Mouse (Mus musculus): ENCODE measurements around the gene Armc12. TPM values are rescaled to one million over a fixed set of nuclear protein-coding genes. Genes with fewer than 3 reads are reported as not detected.

Gene Armc12
- polyA plus RNA-seq, 1 experiment from 2014 or later, result not detected

GRCm38 (mm10) chr17:28517956-28518614, 12.5 kb upstream of the Armc12 start:
- peak; percentile 72 for DNase-seq (ENCODE audit: low spot score)
- WGBS, result 1% methylated on average over 35 of the region's 46 CpGs
- Histone ChIP-seq H3K4me2 (replicated peaks) (peak overlapping the region; percentile 64), H3K9ac (peak overlapping the region; percentile 58), H3K27me3 (ENCODE audit: control insufficient read depth, insufficient read depth, low read length) (peaks cover 16% of the 10 kb centered on the region; the same call in 1 of the 2 replicates), H3K4me1 (replicated peaks; ENCODE audit: control insufficient read depth, insufficient read depth, low read length) (peaks cover 8% of the 10 kb centered on the region; the same call in 1 of the 2 replicates), H3K36me3 (replicated peaks; ENCODE audit: control insufficient read depth, insufficient read depth) (no peaks in the 10 kb centered on the region), H3K27ac (peak overlapping the region; percentile 14; the same call in 1 of the 2 replicates), H3K9me3 (ENCODE audit: control insufficient read depth, low read length) (no peaks in the 10 kb centered on the region), H3K4me3 (replicated peaks; ENCODE audit: low read length) (peak overlapping the region; percentile 39)
- peak; percentile 76 for ATAC-seq (ENCODE audit: low FRiP score)

- ATAC-seq (ENCODE audit: low FRiP score), result no peak
- Histone ChIP-seq H3K4me3 (replicated peaks; ENCODE audit: low read length) (peak overlapping the region; percentile 39), H3K36me3 (replicated peaks; ENCODE audit: control insufficient read depth, insufficient read depth) (no peaks in the 10 kb centered on the region), H3K9ac (peak overlapping the region; percentile 58), H3K4me2 (replicated peaks) (peak overlapping the region; percentile 64), H3K4me1 (replicated peaks; ENCODE audit: control insufficient read depth, insufficient read depth, low read length) (peaks cover 8% of the 10 kb centered on the region; the same call in 1 of the 2 replicates), H3K9me3 (ENCODE audit: control insufficient read depth, low read length) (no peaks in the 10 kb centered on the region), H3K27me3 (ENCODE audit: control insufficient read depth, insufficient read depth, low read length) (peaks cover 16% of the 10 kb centered on the region; the same call in 1 of the 2 replicates), H3K27ac (no peak overlapping the region)
- no peak for DNase-seq (ENCODE audit: low spot score)
- 23% methylated on average over 8 of the region's 8 CpGs for WGBS
Observed at GRCm38 (mm10) chr17:28518615-28519071, 12.0 kb upstream of the Armc12 start.

GRCm38 (mm10) chr17:28519827-28520226, 10.8 kb upstream of the Armc12 start:
- no peak overlapping the region for H3K4me2 ChIP-seq (replicated peaks)
- peaks cover 16% of the 10 kb centered on the region; the same call in 1 of the 2 replicates for H3K27me3 ChIP-seq (ENCODE audit: control insufficient read depth, insufficient read depth, low read length)
- no peak for DNase-seq (ENCODE audit: low spot score)
- ATAC-seq (ENCODE audit: low FRiP score), result no peak
- no peak overlapping the region for H3K4me3 ChIP-seq (replicated peaks; ENCODE audit: low read length)
- H3K9me3 ChIP-seq (ENCODE audit: control insufficient read depth, low read length), result no peaks in the 10 kb centered on the region
- H3K36me3 ChIP-seq (replicated peaks; ENCODE audit: control insufficient read depth, insufficient read depth), result no peaks in the 10 kb centered on the region
- WGBS, result 90% methylated on average over 3 of the region's 3 CpGs
- H3K27ac ChIP-seq, result no peak overlapping the region
- H3K9ac ChIP-seq, result no peak overlapping the region
- peaks cover 8% of the 10 kb centered on the region; the same call in 1 of the 2 replicates for H3K4me1 ChIP-seq (replicated peaks; ENCODE audit: control insufficient read depth, insufficient read depth, low read length)

GRCm38 (mm10) chr17:28520561-28520960, 10.0 kb upstream of the Armc12 start:
- H3K9ac ChIP-seq, result no peak overlapping the region
- no peak overlapping the region for H3K27ac ChIP-seq
- H3K9me3 ChIP-seq (ENCODE audit: control insufficient read depth, low read length), result no peaks in the 10 kb centered on the region
- H3K36me3 ChIP-seq (replicated peaks; ENCODE audit: control insufficient read depth, insufficient read depth), result no peaks in the 10 kb centered on the region
- no peak for DNase-seq (ENCODE audit: low spot score)
- 78% methylated on average over 4 of the region's 4 CpGs for WGBS
- no peak overlapping the region for H3K4me3 ChIP-seq (replicated peaks; ENCODE audit: low read length)
- no peak overlapping the region for H3K4me2 ChIP-seq (replicated peaks)
- ATAC-seq (ENCODE audit: low FRiP score), result no peak
- peaks cover 8% of the 10 kb centered on the region; the same call in 1 of the 2 replicates for H3K4me1 ChIP-seq (replicated peaks; ENCODE audit: control insufficient read depth, insufficient read depth, low read length)
- peaks cover 16% of the 10 kb centered on the region; the same call in 1 of the 2 replicates for H3K27me3 ChIP-seq (ENCODE audit: control insufficient read depth, insufficient read depth, low read length)

GRCm38 (mm10) chr17:28521071-28521726, 9.4 kb upstream of the Armc12 start:
- Histone ChIP-seq H3K4me3 (replicated peaks; ENCODE audit: low read length) (no peak overlapping the region), H3K9ac (no peak overlapping the region), H3K27ac (no peak overlapping the region), H3K9me3 (ENCODE audit: control insufficient read depth, low read length) (no peaks in the 10 kb centered on the region), H3K4me2 (replicated peaks) (no peak overlapping the region), H3K27me3 (ENCODE audit: control insufficient read depth, insufficient read depth, low read length) (peaks cover 16% of the 10 kb centered on the region; the same call in 1 of the 2 replicates), H3K36me3 (replicated peaks; ENCODE audit: control insufficient read depth, insufficient read depth) (no peaks in the 10 kb centered on the region), H3K4me1 (replicated peaks; ENCODE audit: control insufficient read depth, insufficient read depth, low read length) (peaks cover 8% of the 10 kb centered on the region; the same call in 1 of the 2 replicates)
- DNase-seq (ENCODE audit: low spot score) (no peak), ATAC-seq (ENCODE audit: low FRiP score) (no peak)
- 72% methylated on average over 5 of the region's 5 CpGs for WGBS

- H3K36me3 ChIP-seq (replicated peaks; ENCODE audit: control insufficient read depth, insufficient read depth), result no peaks in the 10 kb centered on the region
- H3K9me3 ChIP-seq (ENCODE audit: control insufficient read depth, low read length), result no peaks in the 10 kb centered on the region
- peaks cover 16% of the 10 kb centered on the region; the same call in 1 of the 2 replicates for H3K27me3 ChIP-seq (ENCODE audit: control insufficient read depth, insufficient read depth, low read length)
- H3K9ac ChIP-seq, result peak overlapping the region; percentile 89
- H3K4me3 ChIP-seq (replicated peaks; ENCODE audit: low read length), result peak overlapping the region; percentile 64
- DNase-seq (ENCODE audit: low spot score) (no peak), ATAC-seq (ENCODE audit: low FRiP score) (no peak)
- H3K27ac ChIP-seq, result peak overlapping the region; percentile 34; the same call in 1 of the 2 replicates
- H3K4me1 ChIP-seq (replicated peaks; ENCODE audit: control insufficient read depth, insufficient read depth, low read length), result peaks cover 8% of the 10 kb centered on the region; the same call in 1 of the 2 replicates
- WGBS, result 34% methylated on average over 6 of the region's 6 CpGs
- H3K4me2 ChIP-seq (replicated peaks), result peak overlapping the region; percentile 86
Observed at GRCm38 (mm10) chr17:28521920-28522319, 8.7 kb upstream of the Armc12 start.

GRCm38 (mm10) chr17:28522623-28523354, 7.8 kb upstream of the Armc12 start:
- Histone ChIP-seq H3K27me3 (ENCODE audit: control insufficient read depth, insufficient read depth, low read length) (peaks cover 16% of the 10 kb centered on the region; the same call in 1 of the 2 replicates), H3K9me3 (ENCODE audit: control insufficient read depth, low read length) (no peaks in the 10 kb centered on the region), H3K4me2 (replicated peaks) (peak overlapping the region; percentile 86), H3K27ac (peak overlapping the region; percentile 91), H3K4me1 (replicated peaks; ENCODE audit: control insufficient read depth, insufficient read depth, low read length) (peaks cover 8% of the 10 kb centered on the region; the same call in 1 of the 2 replicates), H3K9ac (peak overlapping the region; percentile 89), H3K36me3 (replicated peaks; ENCODE audit: control insufficient read depth, insufficient read depth) (no peaks in the 10 kb centered on the region), H3K4me3 (replicated peaks; ENCODE audit: low read length) (peak overlapping the region; percentile 64)
- ATAC-seq (ENCODE audit: low FRiP score) (peak; percentile 85), DNase-seq (ENCODE audit: low spot score) (peak; percentile 87)
- WGBS, result under 1% methylated on average over 57 of the region's 66 CpGs

GRCm38 (mm10) chr17:28523355-28524008, 7.1 kb upstream of the Armc12 start:
- H3K4me3 ChIP-seq (replicated peaks; ENCODE audit: low read length), result peak overlapping the region; percentile 64
- DNase-seq (ENCODE audit: low spot score), result peak; percentile 49
- peak; percentile 10 for ATAC-seq (ENCODE audit: low FRiP score)
- H3K27ac ChIP-seq, result peak overlapping the region; percentile 91
- H3K4me1 ChIP-seq (replicated peaks; ENCODE audit: control insufficient read depth, insufficient read depth, low read length), result peaks cover 8% of the 10 kb centered on the region; the same call in 1 of the 2 replicates
- peaks cover 16% of the 10 kb centered on the region; the same call in 1 of the 2 replicates for H3K27me3 ChIP-seq (ENCODE audit: control insufficient read depth, insufficient read depth, low read length)
- no peaks in the 10 kb centered on the region for H3K36me3 ChIP-seq (replicated peaks; ENCODE audit: control insufficient read depth, insufficient read depth)
- WGBS, result 7% methylated on average over 27 of the region's 28 CpGs
- no peaks in the 10 kb centered on the region for H3K9me3 ChIP-seq (ENCODE audit: control insufficient read depth, low read length)
- peak overlapping the region; percentile 89 for H3K9ac ChIP-seq
- peak overlapping the region; percentile 86 for H3K4me2 ChIP-seq (replicated peaks)

Measured in hindbrain, embryonic 14.5 days (tissue).